Mouse (Mus musculus) ES-CJ7 (cell line): ENCODE data around the gene Hspa8.
"Not testable (repeated sequence)": the region's sequence is repeated elsewhere in the genome, so short reads cannot be mapped to it uniquely, and the experiment has no call there.

Source experiments
- DNase-seq: peaks from one replicate; pipeline ENCODE4 v3.0.0; 2011; ENCODE audit warnings: low read depth, low spot score

Hspa8 gene

GRCm38 (mm10) chr9:40784374-40784967, 16.3 kb upstream of the Hspa8 start:
- no peak for DNase-seq

DNA sequence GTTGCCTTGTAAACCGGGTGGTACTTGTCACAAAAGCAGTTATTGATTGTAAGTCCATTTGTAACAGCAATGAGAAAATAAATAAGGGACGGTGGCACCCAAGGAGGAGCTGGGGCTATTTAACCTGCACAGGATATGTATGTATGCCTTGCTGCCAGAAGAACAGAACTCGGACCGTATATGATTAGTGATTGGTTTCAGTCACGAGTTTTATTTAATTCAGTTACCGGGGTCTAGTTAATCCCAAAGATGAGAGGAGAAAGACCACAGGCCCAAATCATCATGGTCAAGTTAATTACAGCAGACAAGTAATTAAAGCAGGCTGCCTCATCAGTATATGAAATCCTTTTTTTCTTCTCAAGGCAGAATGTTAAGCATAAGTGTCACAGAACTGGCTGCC, 15.3 kb upstream of the Hspa8 start:
- DNase-seq = no peak

- DNase-seq = not testable (repeated sequence)
These were observed 14.0 kb upstream of the Hspa8 start for GRCm38 (mm10) chr9:40786820-40787219.

DNA sequence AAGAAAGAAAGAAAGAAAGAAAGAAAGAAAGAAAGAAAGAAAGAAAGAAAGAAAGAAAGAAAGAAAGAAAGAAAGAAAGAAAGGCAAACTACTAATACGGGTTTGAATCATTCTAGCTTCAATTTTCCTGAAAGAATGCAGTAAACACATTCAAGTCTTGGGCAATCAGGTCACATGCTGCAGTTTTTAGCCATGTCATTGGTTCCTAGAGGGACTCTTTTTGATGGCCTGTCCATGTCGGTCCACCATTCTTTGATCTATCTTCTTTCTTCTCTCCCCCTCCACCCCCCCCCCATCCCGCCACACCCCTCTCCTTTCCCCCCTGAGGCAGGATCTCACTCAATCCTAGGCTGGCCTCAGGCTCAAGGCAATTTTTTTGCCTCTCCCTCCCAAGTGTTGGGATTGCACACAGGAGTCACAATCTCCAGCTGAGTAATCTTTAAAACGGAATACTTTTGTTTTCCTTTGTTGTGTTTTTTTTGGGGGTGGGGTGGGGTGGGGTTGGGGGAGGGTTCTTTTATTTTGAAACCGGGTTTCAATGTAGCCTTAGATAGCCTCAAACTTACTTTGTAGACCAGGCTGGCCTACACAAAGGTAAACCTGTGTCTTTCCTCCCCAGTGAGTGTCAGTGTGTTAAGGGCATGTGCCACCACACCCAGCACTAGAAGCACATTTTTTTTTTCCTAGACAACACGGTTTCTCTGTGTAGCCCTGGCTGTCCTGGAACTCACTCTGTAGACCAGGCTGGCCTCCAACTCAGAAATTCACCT, 8.7 kb upstream of the Hspa8 start:
- no peak for DNase-seq

DNA sequence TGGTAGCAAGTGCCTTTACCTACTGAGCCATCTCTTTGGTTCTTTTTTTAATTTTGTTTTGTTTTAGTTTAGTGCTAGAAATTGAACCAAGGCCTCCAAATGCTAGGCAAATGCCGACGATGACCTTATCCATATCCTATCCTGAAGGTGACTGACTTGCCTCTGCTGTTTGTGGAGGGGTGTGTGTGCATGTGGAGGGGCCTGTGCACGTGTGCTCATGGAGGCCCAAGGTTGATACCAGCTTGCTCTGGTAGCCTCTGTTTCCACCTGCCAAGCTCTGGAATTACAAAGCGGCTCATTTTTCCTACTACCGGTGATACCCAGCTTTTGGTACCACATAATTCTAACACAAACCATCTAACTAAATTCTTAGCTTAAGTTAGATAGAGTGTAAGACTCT, 7.2 kb upstream of the Hspa8 start:
- peak; percentile 66 for DNase-seq

DNA sequence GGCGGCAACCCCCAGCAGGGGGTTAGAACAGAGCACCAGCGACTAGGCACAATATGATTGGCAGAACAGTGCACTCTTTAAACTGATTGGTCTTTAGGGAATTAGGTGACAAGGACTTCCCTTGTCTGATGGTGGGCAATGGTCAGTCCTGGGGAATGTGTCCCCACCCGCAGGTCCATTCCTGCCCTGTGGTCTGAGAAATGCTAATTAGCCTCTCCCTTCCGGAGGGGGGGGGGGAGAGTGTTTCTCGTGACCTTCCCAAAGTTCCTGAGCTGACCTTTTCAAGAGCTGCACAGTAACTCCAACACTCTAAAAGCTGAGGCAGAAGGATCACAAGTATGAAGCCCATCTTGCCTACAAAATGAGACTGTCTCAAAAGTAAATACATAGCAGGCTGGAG, 6.5 kb upstream of the Hspa8 start:
- DNase-seq = peak; percentile 88

DNA sequence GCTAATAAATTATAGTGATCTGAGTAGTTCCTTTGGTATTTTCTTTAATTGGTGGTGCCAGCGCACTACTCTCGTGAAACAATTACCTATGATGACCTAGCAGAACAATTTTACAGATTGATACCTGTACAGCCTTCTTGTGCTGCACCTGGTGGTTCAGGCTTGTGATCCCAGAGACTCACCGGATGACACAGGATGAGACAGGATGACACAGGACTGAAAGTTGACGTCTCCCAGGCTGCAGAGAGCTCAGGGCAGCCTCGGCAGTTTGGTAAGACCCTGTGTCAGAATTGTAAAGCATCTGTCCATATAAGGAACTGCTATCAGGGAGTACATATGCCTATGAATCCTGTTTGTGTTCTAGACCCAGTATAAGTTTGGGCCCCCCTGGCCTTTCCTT, 5.9 kb upstream of the Hspa8 start:
- peak; percentile 92 for DNase-seq

GRCm38 (mm10) chr9:40795562-40795961, 5.2 kb upstream of the Hspa8 start:
- DNase-seq = no peak

DNA sequence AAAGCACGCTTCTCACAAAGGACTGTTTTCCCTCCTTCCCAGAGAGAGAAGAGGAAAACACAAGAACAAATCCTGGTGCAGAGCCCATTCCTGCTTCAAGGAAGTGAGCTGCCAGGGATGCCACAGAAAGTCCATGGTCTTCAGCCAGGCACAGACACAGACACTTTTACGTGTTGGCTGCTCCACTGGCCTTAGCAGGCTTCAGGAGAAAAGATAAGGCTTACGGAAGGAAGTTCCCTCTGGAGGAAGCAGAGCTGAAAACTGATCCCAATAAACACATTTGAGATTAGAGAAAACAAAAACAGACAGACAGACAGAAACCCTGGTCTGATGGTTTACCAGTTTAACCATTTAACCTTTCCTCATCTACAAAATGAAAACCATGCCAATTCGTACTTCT, 4.7 kb upstream of the Hspa8 start:
- no peak for DNase-seq

DNA sequence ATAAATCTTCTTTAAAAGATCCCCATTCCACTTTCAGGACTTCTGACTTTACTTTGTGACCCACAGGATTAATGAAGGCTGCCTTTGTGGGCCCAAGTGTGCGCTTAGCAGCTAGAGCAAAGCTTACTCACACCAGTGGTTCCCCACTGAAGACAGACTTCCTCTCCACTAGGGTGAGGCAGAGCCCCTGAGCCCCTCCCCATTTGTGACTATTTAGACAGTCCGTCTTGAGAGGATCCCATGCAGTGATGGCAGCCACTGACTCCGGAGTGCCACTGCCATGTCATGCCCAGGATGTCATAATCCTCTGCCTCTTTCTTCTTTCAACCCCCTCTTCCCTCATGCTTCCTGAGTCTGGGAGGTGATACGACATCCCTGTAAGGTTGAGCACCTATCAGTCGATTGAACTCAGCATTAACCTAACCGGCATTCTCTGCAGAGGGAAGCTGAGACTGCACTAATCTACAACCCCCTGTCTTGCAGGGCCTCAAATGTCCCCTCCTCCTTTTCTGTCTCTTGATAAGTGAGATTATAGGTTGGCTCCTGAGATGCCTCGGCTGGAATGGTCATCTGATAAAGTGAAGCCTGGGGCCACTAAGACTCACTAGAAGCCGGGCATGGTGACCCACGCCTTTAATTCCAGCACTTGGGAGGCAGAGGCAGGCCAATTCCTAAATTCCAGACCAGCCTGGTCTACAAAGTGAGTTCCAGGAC, 2.4 kb upstream of the Hspa8 start:
- DNase-seq = peak; percentile 80

- peak; percentile 76 for DNase-seq
These were observed 1.7 kb upstream of the Hspa8 start for GRCm38 (mm10) chr9:40799112-40799511.

- DNase-seq = peak; percentile 78
These were observed 815 bp upstream of the Hspa8 start for GRCm38 (mm10) chr9:40799837-40800501.

DNA sequence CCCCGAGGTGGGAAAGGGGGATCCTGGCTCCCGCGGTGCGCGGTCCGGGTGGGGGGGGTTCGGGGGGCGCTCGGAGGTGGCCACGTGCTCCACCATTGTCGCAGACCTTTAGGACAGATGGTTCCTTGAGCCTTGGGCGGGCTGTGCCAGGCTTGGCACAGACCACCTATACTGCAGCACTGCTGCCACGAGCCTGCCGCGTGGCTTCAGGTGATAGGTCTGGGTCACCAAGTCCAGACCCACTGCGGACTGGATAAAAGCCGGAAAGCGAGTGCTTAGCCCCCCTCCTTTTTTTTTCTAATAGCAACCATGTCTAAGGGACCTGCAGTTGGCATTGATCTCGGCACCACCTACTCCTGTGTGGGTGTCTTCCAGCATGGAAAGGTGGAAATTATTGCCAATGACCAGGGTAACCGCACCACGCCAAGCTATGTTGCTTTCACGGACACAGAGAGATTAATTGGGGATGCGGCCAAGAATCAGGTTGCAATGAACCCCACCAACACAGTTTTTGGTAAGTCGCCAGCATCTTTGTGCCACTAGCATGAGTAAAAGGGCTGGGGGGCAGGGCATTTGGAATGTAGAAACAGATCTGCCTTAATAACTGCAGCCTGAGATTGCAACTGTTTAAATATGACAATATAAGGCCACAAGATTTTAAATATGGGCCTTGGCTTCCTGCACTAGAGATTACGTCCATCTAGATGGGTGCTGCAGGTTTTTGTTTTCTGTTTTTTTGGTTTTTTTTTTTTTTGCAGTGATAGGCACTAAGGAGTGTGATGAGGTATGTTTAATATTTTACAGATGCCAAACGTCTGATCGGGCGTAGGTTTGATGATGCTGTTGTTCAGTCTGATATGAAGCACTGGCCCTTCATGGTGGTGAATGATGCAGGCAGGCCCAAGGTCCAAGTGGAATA, 1.1 kb downstream of the Hspa8 start:
- DNase-seq = peak; percentile 69

- not testable (repeated sequence) for DNase-seq
These were observed 1.7 kb downstream of the Hspa8 start for GRCm38 (mm10) chr9:40802533-40802875.

DNA sequence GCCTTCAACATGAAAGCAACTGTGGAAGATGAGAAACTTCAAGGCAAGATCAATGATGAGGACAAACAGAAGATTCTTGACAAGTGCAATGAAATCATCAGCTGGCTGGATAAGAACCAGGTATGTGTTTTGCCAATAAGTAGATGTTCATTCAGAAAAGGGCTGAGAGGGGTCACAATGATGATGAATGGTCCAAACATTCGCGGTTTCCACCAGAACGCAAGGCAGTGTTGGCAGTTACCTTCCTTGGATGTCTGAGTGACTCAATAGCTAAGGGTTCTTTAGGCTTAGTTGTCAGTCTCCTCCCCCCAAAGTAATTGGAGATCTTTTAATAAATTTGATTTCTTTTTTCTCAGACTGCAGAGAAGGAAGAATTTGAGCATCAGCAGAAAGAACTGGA, 3.8 kb downstream of the Hspa8 start:
- not testable (repeated sequence) for DNase-seq

- peak; percentile 79 for DNase-seq
These were observed 4.5 kb downstream of the Hspa8 start for GRCm38 (mm10) chr9:40805263-40805662.

- DNase-seq = peak; percentile 82
These were observed 5.9 kb downstream of the Hspa8 start for GRCm38 (mm10) chr9:40806440-40807288.

DNA sequence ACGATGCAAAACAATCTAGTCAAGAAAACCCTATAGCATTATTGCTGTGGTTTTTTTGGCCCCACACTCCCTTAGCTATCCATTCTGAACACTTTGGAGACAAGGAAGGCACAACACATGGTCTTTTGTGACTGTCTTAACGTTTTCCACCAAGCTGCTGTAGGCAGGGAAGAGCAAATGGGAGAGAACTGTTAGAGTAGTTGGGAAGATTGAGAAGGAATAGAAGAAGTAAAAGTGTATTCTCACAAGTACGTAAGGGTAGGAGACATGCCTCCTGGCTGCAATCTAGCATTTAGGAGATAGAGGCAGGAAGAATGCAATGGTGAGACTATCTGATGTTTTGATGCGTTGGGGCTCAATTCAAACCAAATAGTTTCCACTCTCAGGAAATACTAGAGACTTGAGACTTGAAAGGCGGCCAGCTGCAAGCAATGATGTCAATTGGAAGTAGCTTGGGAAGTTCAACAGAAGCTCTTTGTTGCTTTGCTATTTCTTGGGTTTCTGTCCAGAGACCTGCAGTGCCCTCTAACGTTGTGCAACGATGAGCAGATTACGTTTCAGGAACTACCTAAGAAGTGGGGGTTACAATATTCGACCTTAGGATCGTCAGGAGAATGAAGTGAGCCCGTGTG, 6.6 kb downstream of the Hspa8 start:
- peak; percentile 72 for DNase-seq

DNA sequence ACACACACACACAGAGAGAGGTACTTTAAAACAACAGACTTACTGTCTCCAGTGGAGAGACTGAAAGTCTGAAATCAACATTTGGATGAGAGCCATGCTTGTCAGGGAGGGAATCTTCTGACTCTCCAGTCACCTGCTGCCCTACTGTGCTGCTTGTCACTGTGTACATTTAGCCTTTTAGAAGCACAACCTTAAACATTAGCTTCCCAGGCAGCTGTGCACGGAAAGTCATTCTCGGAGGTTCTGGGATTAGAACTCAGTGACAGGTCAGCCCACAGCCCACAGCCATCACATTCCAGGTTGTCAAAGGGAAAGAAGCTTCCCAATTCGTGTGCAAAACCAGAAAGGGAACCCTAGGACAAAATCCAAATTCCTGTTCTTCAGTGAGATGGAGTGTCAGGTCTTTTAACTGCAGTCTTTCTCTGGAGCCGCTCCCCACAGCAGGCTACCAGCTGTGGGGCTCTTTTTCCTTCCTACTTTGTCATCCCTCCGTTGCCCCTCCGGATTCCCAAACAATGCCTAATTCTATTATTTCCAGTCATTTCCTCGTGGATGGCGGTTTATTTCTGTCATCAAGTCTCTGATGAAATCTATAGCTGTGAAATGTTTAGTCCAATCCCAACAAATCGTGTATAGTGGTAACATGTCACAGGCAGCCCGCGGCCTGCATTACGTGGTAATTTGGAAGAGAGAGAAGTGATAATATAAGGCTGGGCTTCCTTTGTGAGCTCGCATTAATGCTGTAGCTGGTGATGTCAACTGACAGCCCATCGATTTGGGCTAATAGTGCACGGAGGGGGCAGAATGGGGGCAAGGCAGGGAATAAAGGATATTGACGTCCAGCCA, 7.5 kb downstream of the Hspa8 start:
- no peak for DNase-seq
